Mouse (Mus musculus): ENCODE measurements around the gene Ccdc9. TPM values are rescaled to one million over a fixed set of nuclear protein-coding genes. Genes with fewer than 3 reads are reported as not detected.
A peak's percentile ranks its signal among the peaks of the same experiment; 100 is the strongest.
"Not testable (repeated sequence)": the region's sequence is repeated elsewhere in the genome, so short reads cannot be mapped to it uniquely, and the experiment has no call there.

Ccdc9 gene
- total and polyA plus RNA-seq, 2 experiments: 16.2 to 20.7 TPM

GRCm38 (mm10) chr7:16273081-16273765, 13.4 kb downstream of the Ccdc9 start, which contains the start of gene Inafm1:
TSS of gene Inafm1 (minus strand) at chr7:16273617.
- TF ChIP-seq CTCF (IDR thresholded peaks at IDR 0.05; ENCODE audit: low read depth, low read length) (no peak), POLR2A (IDR thresholded peaks at IDR 0.05; ENCODE audit: extremely low read depth, insufficient read depth, low read length) (no peak)
- H3K4me1 ChIP-seq (ENCODE audit: control insufficient read depth, insufficient read depth, low read length): peaks cover 7% of the 10 kb centered on the region

GRCm38 (mm10) chr7:16272681-16273080, 13.9 kb downstream of the Ccdc9 start:
- Histone ChIP-seq H3K27ac (replicated peaks; ENCODE audit: insufficient read depth, low read depth, low read length) (peak overlapping the region; percentile 22), H3K79me2 (ENCODE audit: control insufficient read depth, insufficient read depth, low read length) (no peaks in the 10 kb centered on the region), H3K27me3 (ENCODE audit: control insufficient read depth, insufficient read depth, low read length) (no peaks in the 10 kb centered on the region), H3K36me3 (ENCODE audit: control insufficient read depth, insufficient read depth, low read length) (peaks cover 2% of the 10 kb centered on the region; the same call in 1 of the 2 replicates), H3K4me3 (ENCODE audit: insufficient read depth, low read depth, low read length) (peak overlapping the region; percentile 82), H3K4me1 (ENCODE audit: control insufficient read depth, insufficient read depth, low read length) (peaks cover 7% of the 10 kb centered on the region), H3K9ac (ENCODE audit: low read depth, low read length) (peak overlapping the region; percentile 83)
- DNase-seq (ENCODE audit: extremely low read depth, low read depth, low spot score): no peak
- under 1% methylated on average over 46 of the region's 46 CpGs for WGBS
- TF ChIP-seq POLR2A (IDR thresholded peaks at IDR 0.05; ENCODE audit: extremely low read depth, insufficient read depth, low read length) (no peak), CTCF (IDR thresholded peaks at IDR 0.05; ENCODE audit: low read depth, low read length) (peak; percentile 38)

More at GRCm38 (mm10) chr7:16273081-16273765, 13.4 kb downstream of the Ccdc9 start, which contains the start of gene Inafm1:
- Histone ChIP-seq H3K36me3 (ENCODE audit: control insufficient read depth, insufficient read depth, low read length) (peaks cover 2% of the 10 kb centered on the region; the same call in 1 of the 2 replicates), H3K27me3 (ENCODE audit: control insufficient read depth, insufficient read depth, low read length) (no peaks in the 10 kb centered on the region), H3K4me3 (ENCODE audit: insufficient read depth, low read depth, low read length) (peak within 1 kb of the TSS; percentile 82), H3K79me2 (ENCODE audit: control insufficient read depth, insufficient read depth, low read length) (no peaks in the 10 kb centered on the region), H3K9ac (ENCODE audit: low read depth, low read length) (peak within 1 kb of the TSS; percentile 83), H3K27ac (replicated peaks; ENCODE audit: insufficient read depth, low read depth, low read length) (peak within 1 kb of the TSS; percentile 60)
- under 1% methylated on average over 46 of the region's 49 CpGs for WGBS
- peak; percentile 87 for DNase-seq (ENCODE audit: extremely low read depth, low read depth, low spot score)

GRCm38 (mm10) chr7:16271139-16271538, 15.5 kb downstream of the Ccdc9 start:
- no peak overlapping the region for H3K9ac ChIP-seq (ENCODE audit: low read depth, low read length)
- no peaks in the 10 kb centered on the region for H3K27me3 ChIP-seq (ENCODE audit: control insufficient read depth, insufficient read depth, low read length)
- H3K27ac ChIP-seq (replicated peaks; ENCODE audit: insufficient read depth, low read depth, low read length): no peak overlapping the region
- peaks cover 7% of the 10 kb centered on the region for H3K4me1 ChIP-seq (ENCODE audit: control insufficient read depth, insufficient read depth, low read length)
- no peak for TF ChIP-seq POLR2A (IDR thresholded peaks at IDR 0.05; ENCODE audit: extremely low read depth, insufficient read depth, low read length)
- no peak for TF ChIP-seq CTCF (IDR thresholded peaks at IDR 0.05; ENCODE audit: low read depth, low read length)
- H3K79me2 ChIP-seq (ENCODE audit: control insufficient read depth, insufficient read depth, low read length): no peaks in the 10 kb centered on the region
- no peak for DNase-seq (ENCODE audit: extremely low read depth, low read depth, low spot score)
- peaks cover 2% of the 10 kb centered on the region; the same call in 1 of the 2 replicates for H3K36me3 ChIP-seq (ENCODE audit: control insufficient read depth, insufficient read depth, low read length)
- H3K4me3 ChIP-seq (ENCODE audit: insufficient read depth, low read depth, low read length): no peak overlapping the region
- 66% methylated on average over 1 of the region's 1 CpGs for WGBS

GRCm38 (mm10) chr7:16266593-16266992, 20.0 kb downstream of the Ccdc9 start:
- not testable (repeated sequence) for H3K4me3 ChIP-seq (ENCODE audit: insufficient read depth, low read depth, low read length); H3K36me3 ChIP-seq (ENCODE audit: control insufficient read depth, insufficient read depth, low read length); H3K27ac ChIP-seq (replicated peaks; ENCODE audit: insufficient read depth, low read depth, low read length); H3K9ac ChIP-seq (ENCODE audit: low read depth, low read length); H3K79me2 ChIP-seq (ENCODE audit: control insufficient read depth, insufficient read depth, low read length); H3K27me3 ChIP-seq (ENCODE audit: control insufficient read depth, insufficient read depth, low read length); DNase-seq (ENCODE audit: extremely low read depth, low read depth, low spot score); H3K4me1 ChIP-seq (ENCODE audit: control insufficient read depth, insufficient read depth, low read length)
- 77% methylated on average over 7 of the region's 7 CpGs for WGBS

- no peak overlapping the region for H3K9ac ChIP-seq (ENCODE audit: low read depth, low read length)
- TF ChIP-seq CTCF (IDR thresholded peaks at IDR 0.05; ENCODE audit: low read depth, low read length) (no peak), POLR2A (IDR thresholded peaks at IDR 0.05; ENCODE audit: extremely low read depth, insufficient read depth, low read length) (no peak)
- no peaks in the 10 kb centered on the region for H3K36me3 ChIP-seq (ENCODE audit: control insufficient read depth, insufficient read depth, low read length)
- no peaks in the 10 kb centered on the region for H3K79me2 ChIP-seq (ENCODE audit: control insufficient read depth, insufficient read depth, low read length)
- no peaks in the 10 kb centered on the region for H3K27me3 ChIP-seq (ENCODE audit: control insufficient read depth, insufficient read depth, low read length)
- WGBS: 86% methylated on average over 11 of the region's 11 CpGs
- H3K4me3 ChIP-seq (ENCODE audit: insufficient read depth, low read depth, low read length): no peak overlapping the region
- no peaks in the 10 kb centered on the region for H3K4me1 ChIP-seq (ENCODE audit: control insufficient read depth, insufficient read depth, low read length)
- no peak overlapping the region for H3K27ac ChIP-seq (replicated peaks; ENCODE audit: insufficient read depth, low read depth, low read length)
- no peak for DNase-seq (ENCODE audit: extremely low read depth, low read depth, low spot score)
Measured at GRCm38 (mm10) chr7:16265856-16266255, 20.7 kb downstream of the Ccdc9 start.

GRCm38 (mm10) chr7:16263843-16264242, 22.8 kb downstream of the Ccdc9 start:
- H3K9ac ChIP-seq (ENCODE audit: low read depth, low read length): no peak overlapping the region
- H3K4me3 ChIP-seq (ENCODE audit: insufficient read depth, low read depth, low read length): no peak overlapping the region
- TF ChIP-seq CTCF (IDR thresholded peaks at IDR 0.05; ENCODE audit: low read depth, low read length) (no peak), POLR2A (IDR thresholded peaks at IDR 0.05; ENCODE audit: extremely low read depth, insufficient read depth, low read length) (no peak)
- WGBS: 71% methylated on average over 5 of the region's 5 CpGs
- H3K4me1 ChIP-seq (ENCODE audit: control insufficient read depth, insufficient read depth, low read length): no peaks in the 10 kb centered on the region
- no peak for DNase-seq (ENCODE audit: extremely low read depth, low read depth, low spot score)
- no peaks in the 10 kb centered on the region for H3K27me3 ChIP-seq (ENCODE audit: control insufficient read depth, insufficient read depth, low read length)
- no peaks in the 10 kb centered on the region for H3K36me3 ChIP-seq (ENCODE audit: control insufficient read depth, insufficient read depth, low read length)
- H3K27ac ChIP-seq (replicated peaks; ENCODE audit: insufficient read depth, low read depth, low read length): no peak overlapping the region
- H3K79me2 ChIP-seq (ENCODE audit: control insufficient read depth, insufficient read depth, low read length): no peaks in the 10 kb centered on the region

Measured in liver, adult 2 months (tissue).